Mouse (Mus musculus): Measurements from ENCODE around the gene Igf1. TPM values are rescaled to one million over a fixed set of nuclear protein-coding genes. Genes with fewer than 3 reads are reported as not detected.

Gene Igf1
- polyA plus RNA-seq, 1 experiment from 2014 or later, result 24.1 TPM

DNA sequence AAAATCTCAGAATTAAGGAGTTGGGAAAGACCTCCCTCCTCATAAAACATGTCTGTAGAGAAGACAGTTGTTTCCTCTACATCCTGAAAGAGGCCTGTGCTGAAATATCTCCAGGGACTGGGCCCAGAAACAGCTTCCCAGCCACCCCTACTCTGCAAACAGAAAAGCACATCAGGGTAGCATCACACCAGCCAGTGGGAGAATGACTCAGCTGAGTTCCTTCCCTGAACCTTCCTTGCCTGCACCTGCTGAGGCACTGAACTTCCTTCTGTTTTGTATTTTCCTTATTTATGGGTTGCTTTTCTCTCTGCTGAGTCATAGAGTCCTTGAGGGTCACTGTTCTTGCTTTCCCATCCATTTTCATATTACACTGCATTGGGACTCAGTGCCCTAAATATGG, 31.8 kb downstream of the Igf1 start:
- H3K4me1 ChIP-seq, result no peaks in the 10 kb centered on the region

DNA sequence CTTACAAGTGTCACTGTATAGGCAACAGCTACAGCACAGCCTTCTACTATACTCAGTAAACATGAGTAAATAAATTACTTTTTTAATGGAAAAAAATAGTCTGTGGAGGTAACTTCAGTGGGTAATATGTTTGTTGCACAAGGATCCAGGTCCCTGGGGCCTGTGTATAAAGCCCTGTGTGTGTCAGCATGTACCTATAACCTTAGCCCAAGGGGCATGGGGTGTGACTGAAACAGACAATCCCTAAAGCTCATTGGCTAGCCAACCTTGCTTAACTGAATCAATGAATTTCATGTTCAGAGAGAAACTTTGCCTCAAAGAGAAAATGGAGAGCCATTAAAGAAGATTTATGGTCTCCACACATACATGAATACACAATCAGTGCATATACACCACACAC, 34.2 kb downstream of the Igf1 start:
- no peaks in the 10 kb centered on the region for H3K9me3 ChIP-seq
- no peaks in the 10 kb centered on the region for H3K27me3 ChIP-seq (ENCODE audit: insufficient read depth, poor library complexity, severe bottlenecking)
- no peak for DNase-seq (ENCODE audit: low spot score)
- no peak overlapping the region for H3K4me3 ChIP-seq
- no peaks in the 10 kb centered on the region for H3K4me1 ChIP-seq
- no peaks in the 10 kb centered on the region for H3K36me3 ChIP-seq
- H3K27ac ChIP-seq, result no peak overlapping the region

More for the DNA sequence above, 31.8 kb downstream of the Igf1 start:
- Histone ChIP-seq H3K4me3 (no peak overlapping the region), H3K27ac (no peak overlapping the region), H3K27me3 (ENCODE audit: insufficient read depth, poor library complexity, severe bottlenecking) (no peaks in the 10 kb centered on the region), H3K9me3 (no peaks in the 10 kb centered on the region), H3K36me3 (no peaks in the 10 kb centered on the region)
- no peak for DNase-seq (ENCODE audit: low spot score)

DNA sequence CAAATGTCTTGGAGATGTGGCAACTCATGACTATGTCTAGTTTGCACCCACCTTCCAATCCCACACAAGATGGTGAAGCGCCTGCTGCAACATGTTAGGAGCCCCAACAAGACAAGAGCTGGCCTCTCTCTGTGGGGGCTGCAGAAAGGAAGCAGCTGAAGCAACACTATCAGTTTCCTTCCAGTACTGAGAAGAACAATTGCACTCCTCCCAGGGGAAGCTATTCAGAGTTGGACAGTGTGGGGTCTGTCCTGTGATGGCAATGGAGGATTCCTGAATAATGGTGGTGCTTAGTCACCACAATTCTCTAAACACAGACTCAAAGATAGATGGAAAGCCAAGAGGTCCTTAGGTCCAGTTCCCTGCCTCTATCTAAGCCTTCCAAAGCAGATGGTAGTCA, 35.2 kb downstream of the Igf1 start:
- Histone ChIP-seq H3K36me3 (no peaks in the 10 kb centered on the region), H3K4me1 (no peaks in the 10 kb centered on the region), H3K4me3 (no peak overlapping the region), H3K9me3 (no peaks in the 10 kb centered on the region), H3K27ac (no peak overlapping the region), H3K27me3 (ENCODE audit: insufficient read depth, poor library complexity, severe bottlenecking) (no peaks in the 10 kb centered on the region)
- no peak for DNase-seq (ENCODE audit: low spot score)
- WGBS, result 63% methylated on average over 1 of the region's 1 CpGs

DNA sequence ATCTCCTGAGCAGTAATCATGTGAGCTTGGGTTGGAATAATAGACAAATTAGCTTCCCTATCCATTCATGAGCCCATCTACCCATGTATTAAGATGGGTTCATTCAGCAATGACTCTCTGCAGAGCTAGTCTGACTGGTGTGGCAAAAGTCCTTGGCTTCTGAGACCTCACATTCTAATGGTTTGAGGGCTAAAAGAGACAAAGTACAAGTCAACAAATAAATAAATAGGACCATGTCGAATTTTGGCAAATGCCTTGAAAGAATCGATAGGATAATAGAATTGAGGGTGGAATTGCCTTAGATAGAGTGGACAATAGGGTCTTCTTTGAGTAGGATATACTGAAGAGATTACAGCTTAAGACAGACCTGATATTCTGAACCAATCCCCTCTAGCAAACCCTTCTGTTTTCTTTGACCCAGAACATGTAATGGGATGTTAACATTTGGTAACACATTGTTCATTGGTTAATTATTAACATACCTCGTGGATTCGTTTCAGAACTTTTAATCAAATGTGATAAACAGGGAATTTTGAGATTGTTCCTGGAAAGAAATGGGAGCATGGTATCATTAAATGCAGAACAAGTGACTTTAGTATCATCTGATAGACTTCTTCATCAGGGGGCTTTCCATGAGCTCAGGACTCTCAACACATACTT, 36.5 kb downstream of the Igf1 start:
- no peak for DNase-seq (ENCODE audit: low spot score)
- Histone ChIP-seq H3K27ac (no peak overlapping the region), H3K36me3 (no peaks in the 10 kb centered on the region), H3K27me3 (ENCODE audit: insufficient read depth, poor library complexity, severe bottlenecking) (no peaks in the 10 kb centered on the region), H3K9me3 (no peaks in the 10 kb centered on the region), H3K4me1 (no peaks in the 10 kb centered on the region), H3K4me3 (no peak overlapping the region)
- WGBS, result 81% methylated on average over 4 of the region's 4 CpGs

DNA sequence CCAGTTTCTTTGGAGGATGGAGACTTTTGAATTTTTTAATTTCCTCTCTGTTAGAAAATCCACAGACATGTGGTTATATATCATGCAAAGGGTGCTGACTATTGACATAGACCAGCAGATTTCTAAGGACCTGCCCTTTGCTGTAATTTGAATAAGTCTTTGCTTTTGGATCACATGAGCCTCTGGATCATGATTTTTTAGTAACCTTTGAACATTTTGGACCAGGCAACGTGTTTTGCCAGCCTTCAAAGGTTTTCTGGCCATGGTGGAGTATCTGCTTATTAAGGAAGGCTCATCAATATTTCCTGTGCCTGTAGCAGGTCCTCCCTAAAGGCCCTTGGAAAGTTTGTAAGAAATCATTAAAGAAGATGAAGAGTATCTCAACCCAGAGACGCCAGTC, 37.3 kb downstream of the Igf1 start:
- H3K27me3 ChIP-seq (ENCODE audit: insufficient read depth, poor library complexity, severe bottlenecking), result no peaks in the 10 kb centered on the region
- H3K27ac ChIP-seq, result no peak overlapping the region
- no peaks in the 10 kb centered on the region for H3K36me3 ChIP-seq
- 56% methylated on average over 2 of the region's 2 CpGs for WGBS
- no peak for DNase-seq (ENCODE audit: low spot score)
- no peaks in the 10 kb centered on the region for H3K4me1 ChIP-seq
- no peak overlapping the region for H3K4me3 ChIP-seq
- H3K9me3 ChIP-seq, result no peaks in the 10 kb centered on the region

DNA sequence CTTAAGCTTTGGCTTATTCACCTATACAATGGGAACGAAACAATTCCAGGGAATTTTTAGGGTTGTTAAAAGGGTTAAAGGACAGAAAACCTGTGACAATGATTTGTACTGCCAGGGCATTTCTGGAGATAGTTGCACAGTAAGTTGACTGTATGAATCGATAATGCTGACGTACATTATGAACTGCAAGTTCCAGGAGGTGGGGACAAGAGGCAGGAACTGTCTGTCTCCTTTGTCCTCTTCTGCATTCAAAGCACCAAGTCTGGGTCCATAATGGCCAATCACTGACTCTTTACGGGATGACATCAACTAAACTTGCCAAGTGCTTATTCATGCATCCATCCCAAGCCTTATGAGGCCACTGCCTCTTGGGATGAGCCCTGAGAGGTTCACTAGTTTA, 39.3 kb downstream of the Igf1 start:
- 91% methylated on average over 4 of the region's 4 CpGs for WGBS
- no peak overlapping the region for H3K4me3 ChIP-seq
- H3K27ac ChIP-seq, result no peak overlapping the region
- H3K27me3 ChIP-seq (ENCODE audit: insufficient read depth, poor library complexity, severe bottlenecking), result no peaks in the 10 kb centered on the region
- no peaks in the 10 kb centered on the region for H3K4me1 ChIP-seq
- no peak for DNase-seq (ENCODE audit: low spot score)
- no peaks in the 10 kb centered on the region for H3K9me3 ChIP-seq
- H3K36me3 ChIP-seq, result no peaks in the 10 kb centered on the region

DNA sequence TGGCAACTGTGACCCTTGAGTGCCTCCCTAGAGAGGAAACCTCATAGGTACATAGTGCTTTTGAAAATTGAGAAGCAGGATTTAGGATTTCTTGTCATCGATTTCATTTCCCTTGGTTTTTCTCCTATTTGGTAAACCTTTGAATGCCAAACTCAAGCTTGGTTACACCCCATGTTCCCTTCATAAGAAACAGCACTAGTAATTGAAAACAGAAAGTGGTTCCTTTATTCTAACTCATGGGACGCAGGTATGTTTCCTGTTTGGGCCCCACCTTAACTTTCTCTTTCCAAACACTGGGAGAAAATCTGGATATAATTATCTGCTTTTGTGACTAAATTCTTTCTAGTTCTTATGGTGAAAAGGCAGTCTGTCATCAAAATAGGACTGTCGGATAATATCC, 40.8 kb downstream of the Igf1 start:
- WGBS, result 88% methylated on average over 3 of the region's 3 CpGs
- no peaks in the 10 kb centered on the region for H3K36me3 ChIP-seq
- H3K27ac ChIP-seq, result no peak overlapping the region

DNA sequence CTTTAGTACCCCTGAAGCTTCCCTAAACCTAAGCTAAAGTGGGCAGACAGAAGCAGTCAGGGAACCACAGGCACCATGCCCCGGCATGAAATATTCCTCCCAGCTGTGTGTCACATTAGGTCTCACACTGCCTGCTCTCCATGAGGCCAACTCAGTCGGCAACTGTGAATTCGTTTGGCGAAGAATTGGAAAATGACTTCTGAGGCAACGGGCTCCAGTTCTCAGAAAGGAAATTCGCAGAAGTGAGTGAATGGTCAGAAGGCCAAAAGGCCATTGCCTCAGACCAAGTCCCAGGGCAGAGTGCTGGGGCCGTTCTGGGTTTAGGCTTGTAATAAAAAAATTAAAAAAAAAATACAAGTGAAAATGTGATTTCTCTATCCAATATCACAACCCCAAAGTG, 43.9 kb downstream of the Igf1 start:
- Histone ChIP-seq H3K9me3 (no peaks in the 10 kb centered on the region), H3K27ac (no peak overlapping the region), H3K36me3 (no peaks in the 10 kb centered on the region), H3K4me1 (peaks cover 12% of the 10 kb centered on the region), H3K27me3 (ENCODE audit: insufficient read depth, poor library complexity, severe bottlenecking) (no peaks in the 10 kb centered on the region), H3K4me3 (no peak overlapping the region)
- DNase-seq (ENCODE audit: low spot score), result no peak
- 70% methylated on average over 7 of the region's 7 CpGs for WGBS

More for the DNA sequence above, 40.8 kb downstream of the Igf1 start:
- no peak for DNase-seq (ENCODE audit: low spot score)
- Histone ChIP-seq H3K9me3 (no peaks in the 10 kb centered on the region), H3K27me3 (ENCODE audit: insufficient read depth, poor library complexity, severe bottlenecking) (no peaks in the 10 kb centered on the region), H3K4me3 (no peak overlapping the region), H3K4me1 (no peaks in the 10 kb centered on the region)

DNA sequence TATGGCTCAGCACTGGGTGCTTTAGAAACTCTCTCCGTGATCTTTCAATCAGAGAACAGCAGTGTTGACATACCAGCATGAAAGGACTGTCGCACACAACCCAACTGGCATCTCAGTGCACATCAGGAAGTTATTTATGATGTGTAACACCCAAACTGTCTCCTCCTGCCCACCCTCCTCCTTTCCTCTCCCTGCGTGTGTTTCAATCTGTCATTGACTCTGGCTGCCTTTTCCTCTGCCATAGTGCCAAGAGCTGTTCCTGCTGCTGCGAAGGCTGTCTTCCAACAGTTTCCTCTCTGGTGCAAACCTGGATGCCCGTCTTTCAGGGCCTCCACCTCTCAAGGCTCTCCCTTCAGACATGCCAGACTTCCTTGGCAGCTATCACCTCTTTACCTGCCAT, 46.3 kb downstream of the Igf1 start:
- WGBS, result 35% methylated on average over 5 of the region's 5 CpGs
- Histone ChIP-seq H3K36me3 (peaks cover 1% of the 10 kb centered on the region; the same call in 1 of the 2 replicates), H3K4me1 (peaks cover 12% of the 10 kb centered on the region), H3K4me3 (no peak overlapping the region), H3K27me3 (ENCODE audit: insufficient read depth, poor library complexity, severe bottlenecking) (no peaks in the 10 kb centered on the region), H3K27ac (no peak overlapping the region; the same call in 1 of the 2 replicates), H3K9me3 (no peaks in the 10 kb centered on the region)
- DNase-seq (ENCODE audit: low spot score), result no peak

DNA sequence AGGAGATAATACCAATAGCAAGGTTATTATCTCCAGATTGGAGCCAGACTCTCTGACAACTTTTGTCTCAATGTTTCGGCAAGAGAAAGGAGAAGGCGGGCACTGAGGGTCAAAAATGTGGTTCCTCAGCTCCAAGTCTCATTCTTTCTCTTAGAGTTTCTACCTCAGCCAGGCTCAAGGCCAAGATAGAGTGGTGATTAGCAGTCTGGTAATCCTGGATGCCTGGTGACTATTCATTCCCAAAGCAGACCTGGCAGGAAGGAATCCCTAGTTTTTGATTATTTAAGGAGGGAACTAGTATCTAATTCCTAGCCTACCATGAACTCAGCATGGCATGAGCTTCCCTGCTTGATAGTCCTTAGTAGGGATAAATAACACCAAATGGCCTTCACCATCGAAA, 47.0 kb downstream of the Igf1 start:
- 56% methylated on average over 3 of the region's 3 CpGs for WGBS
- no peaks in the 10 kb centered on the region for H3K27me3 ChIP-seq (ENCODE audit: insufficient read depth, poor library complexity, severe bottlenecking)
- no peak overlapping the region for H3K4me3 ChIP-seq
- H3K27ac ChIP-seq, result no peak overlapping the region
- H3K36me3 ChIP-seq, result peaks cover 2% of the 10 kb centered on the region; the same call in 1 of the 2 replicates
- no peak for DNase-seq (ENCODE audit: low spot score)
- no peaks in the 10 kb centered on the region for H3K9me3 ChIP-seq
- peaks cover 12% of the 10 kb centered on the region for H3K4me1 ChIP-seq

DNA sequence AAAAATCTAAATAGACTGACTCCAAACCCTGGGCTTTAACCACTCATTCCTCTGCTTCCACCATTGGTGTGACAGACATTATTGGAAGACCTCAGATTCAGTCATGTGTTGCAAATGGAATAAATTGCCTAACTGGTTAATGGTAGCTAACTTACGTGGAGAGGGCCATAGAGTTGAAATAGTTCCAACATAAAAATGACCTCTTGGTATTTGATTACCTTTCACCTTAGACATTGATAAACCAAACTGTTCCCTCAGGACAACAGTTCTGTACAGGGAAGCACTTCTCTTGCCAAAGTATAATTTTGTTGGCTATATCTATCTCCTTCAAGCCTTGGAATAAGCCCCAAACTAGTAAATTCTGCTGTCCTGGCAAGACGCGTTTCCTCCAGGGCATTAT, 48.1 kb downstream of the Igf1 start:
- H3K27ac ChIP-seq, result no peak overlapping the region
- H3K9me3 ChIP-seq, result no peaks in the 10 kb centered on the region
- peaks cover 2% of the 10 kb centered on the region; the same call in 1 of the 2 replicates for H3K36me3 ChIP-seq
- no peaks in the 10 kb centered on the region for H3K27me3 ChIP-seq (ENCODE audit: insufficient read depth, poor library complexity, severe bottlenecking)
- DNase-seq (ENCODE audit: low spot score), result no peak
- no peak overlapping the region for H3K4me3 ChIP-seq
- WGBS, result 89% methylated on average over 3 of the region's 3 CpGs
- H3K4me1 ChIP-seq, result peaks cover 12% of the 10 kb centered on the region

DNA sequence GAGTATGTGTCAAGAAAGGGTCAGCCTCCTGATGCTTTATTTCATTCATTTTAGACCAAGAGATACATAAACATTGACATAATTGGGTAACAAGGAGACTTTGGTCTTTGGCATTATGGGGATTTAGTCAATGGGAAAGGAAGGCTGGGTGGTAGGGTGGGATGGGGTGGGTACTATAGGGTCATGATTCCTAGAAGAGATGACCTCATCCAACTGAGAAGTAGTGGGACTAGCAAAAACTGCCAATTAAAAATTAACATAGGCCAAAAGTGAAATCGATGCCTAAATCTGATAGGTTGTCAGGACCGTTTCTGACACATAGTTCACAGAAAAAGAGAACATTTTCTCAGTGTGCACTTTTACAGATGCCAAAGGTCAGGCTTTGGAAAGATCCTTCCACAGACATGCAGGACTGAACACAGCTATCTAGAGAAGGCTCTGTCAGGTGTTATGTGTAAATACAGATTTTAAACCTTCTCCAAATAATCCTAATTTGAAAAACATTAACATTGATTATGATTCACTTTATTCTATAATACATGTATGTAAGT, 48.8 kb downstream of the Igf1 start:
- Histone ChIP-seq H3K4me1 (peaks cover 12% of the 10 kb centered on the region), H3K4me3 (no peak overlapping the region), H3K36me3 (peaks cover 2% of the 10 kb centered on the region; the same call in 1 of the 2 replicates), H3K9me3 (no peaks in the 10 kb centered on the region), H3K27ac (no peak overlapping the region), H3K27me3 (ENCODE audit: insufficient read depth, poor library complexity, severe bottlenecking) (no peaks in the 10 kb centered on the region)
- DNase-seq (ENCODE audit: low spot score), result no peak
- WGBS, result 89% methylated on average over 2 of the region's 2 CpGs

DNA sequence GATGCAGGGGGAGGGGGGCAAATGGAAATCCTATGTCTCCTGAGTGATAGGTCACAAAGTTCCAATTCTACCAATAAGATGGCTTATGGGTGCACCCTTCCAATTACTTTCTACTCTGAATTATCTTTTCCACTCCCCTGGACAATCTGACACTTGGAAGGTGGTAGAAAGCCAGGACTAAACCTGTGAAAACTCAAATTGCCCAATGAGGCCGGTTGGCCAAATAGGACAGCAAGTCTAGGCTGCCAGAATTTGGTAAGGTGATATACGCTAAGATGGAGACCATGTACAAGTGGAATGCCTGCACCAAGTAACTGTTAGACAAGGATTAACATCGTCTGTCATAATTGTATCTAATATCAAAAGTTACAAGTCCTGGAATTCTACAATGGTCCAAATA, 55.8 kb downstream of the Igf1 start:
- DNase-seq (ENCODE audit: low spot score), result no peak
- 85% methylated on average over 3 of the region's 3 CpGs for WGBS
- H3K36me3 ChIP-seq, result peaks cover 2% of the 10 kb centered on the region; the same call in 1 of the 2 replicates
- no peak overlapping the region for H3K4me3 ChIP-seq
- no peaks in the 10 kb centered on the region for H3K4me1 ChIP-seq
- H3K27me3 ChIP-seq (ENCODE audit: insufficient read depth, poor library complexity, severe bottlenecking), result no peaks in the 10 kb centered on the region
- no peak overlapping the region for H3K27ac ChIP-seq
- H3K9me3 ChIP-seq, result no peaks in the 10 kb centered on the region

DNA sequence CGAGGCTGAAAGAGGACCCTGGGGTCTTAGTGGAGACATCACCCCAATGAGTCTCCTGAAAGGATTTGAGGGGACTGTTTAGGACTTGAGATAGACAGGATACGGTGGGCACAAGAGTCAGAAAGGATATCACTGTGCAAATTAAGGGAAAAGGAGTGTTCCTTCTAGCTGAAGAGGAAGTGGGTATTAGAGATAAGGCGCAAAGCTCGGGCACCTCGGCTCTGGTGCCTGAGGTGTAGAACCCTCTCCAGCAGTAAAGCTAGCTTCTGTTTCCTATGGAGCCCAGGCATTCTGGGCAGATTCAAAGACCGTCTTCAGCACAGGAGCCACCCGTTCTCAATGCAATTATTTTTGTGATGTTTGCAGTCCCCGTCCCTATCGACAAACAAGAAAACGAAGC, 56.9 kb downstream of the Igf1 start:
- Histone ChIP-seq H3K27ac (no peak overlapping the region), H3K36me3 (no peaks in the 10 kb centered on the region), H3K4me1 (no peaks in the 10 kb centered on the region), H3K9me3 (no peaks in the 10 kb centered on the region), H3K27me3 (ENCODE audit: insufficient read depth, poor library complexity, severe bottlenecking) (no peaks in the 10 kb centered on the region), H3K4me3 (no peak overlapping the region)
- no peak for DNase-seq (ENCODE audit: low spot score)
- WGBS, result 61% methylated on average over 10 of the region's 10 CpGs
